Mouse (Mus musculus) heart, postnatal 0 days (tissue): ENCODE measurements around the gene Agtr1a.

Source experiments
- CTCF ChIP-seq: IDR thresholded peaks from 2 replicates; pipeline ENCODE4 v1.5.1; 2016; ENCODE audit warnings: antibody characterized with exemption, control low read depth, low read depth
- EP300 ChIP-seq: IDR thresholded peaks from 2 replicates; pipeline ENCODE4 v1.6.1; 2016; ENCODE audit warnings: antibody characterized with exemption, low read depth

- TF ChIP-seq CTCF (no peak), EP300 (no peak)
Measured at GRCm38 (mm10) chr13:30403874-30404273, 67.6 kb downstream of the Agtr1a start.
